Mouse (Mus musculus) brain, embryonic 18.5 days (tissue): ENCODE data around the gene 4930451I11Rik.

Experiments
- DNase-seq: peaks from one replicate; pipeline ENCODE4 v3.0.0-alpha.2; 2012; ENCODE audit warnings: low read depth, low spot score

4930451I11Rik gene

DNA sequence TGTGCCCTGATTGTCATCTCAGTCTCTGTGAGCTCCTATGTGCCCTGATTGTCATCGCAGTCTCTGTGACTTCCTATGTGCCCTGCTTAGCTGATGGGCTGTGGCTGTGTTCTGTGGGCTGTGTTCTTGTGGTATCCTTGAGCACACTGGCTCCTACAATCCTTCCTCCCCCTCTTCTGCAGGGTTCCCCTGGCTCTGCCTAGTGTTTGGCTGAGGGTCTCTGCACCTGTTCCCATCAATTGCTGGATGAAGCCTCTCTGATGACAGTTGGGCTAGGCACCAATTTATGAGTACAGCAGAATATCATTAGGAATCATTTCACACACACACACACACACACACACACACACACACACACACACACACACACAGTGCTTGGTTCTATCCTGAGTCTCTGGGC is 1.9 kb upstream of the 4930451I11Rik start:
- no peak for DNase-seq

DNA sequence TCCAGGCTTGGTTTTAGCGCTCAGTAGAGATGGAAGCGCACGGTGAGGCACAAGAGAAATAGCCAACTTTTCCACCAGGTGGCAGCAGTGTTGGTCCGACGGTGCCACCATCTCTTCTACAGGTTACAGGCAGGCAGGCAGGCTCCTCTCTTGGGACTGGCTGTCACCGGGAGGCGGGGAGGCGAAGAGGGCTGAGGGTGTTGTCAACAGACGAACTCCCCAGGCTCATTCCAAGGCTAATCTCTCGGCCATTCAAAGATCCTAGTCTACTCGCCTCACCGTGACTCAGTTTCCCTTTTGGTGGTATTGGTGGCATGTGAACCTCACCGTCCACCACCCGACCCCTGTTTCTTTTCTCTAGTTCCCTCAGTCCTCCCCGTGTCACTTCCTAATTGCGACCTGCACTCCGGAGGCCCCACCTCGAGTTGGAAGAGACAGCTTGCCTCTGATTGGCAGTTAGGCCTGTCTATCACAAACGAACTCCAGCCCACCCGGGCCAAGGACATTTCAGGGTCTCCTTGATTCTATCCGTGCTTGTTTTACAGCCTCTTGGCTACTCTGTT is 678 bp upstream of the 4930451I11Rik start:
- no peak for DNase-seq

- no peak for DNase-seq
These were observed 5.5 kb downstream of the 4930451I11Rik start for GRCm38 (mm10) chr7:126825952-126826351.

DNA sequence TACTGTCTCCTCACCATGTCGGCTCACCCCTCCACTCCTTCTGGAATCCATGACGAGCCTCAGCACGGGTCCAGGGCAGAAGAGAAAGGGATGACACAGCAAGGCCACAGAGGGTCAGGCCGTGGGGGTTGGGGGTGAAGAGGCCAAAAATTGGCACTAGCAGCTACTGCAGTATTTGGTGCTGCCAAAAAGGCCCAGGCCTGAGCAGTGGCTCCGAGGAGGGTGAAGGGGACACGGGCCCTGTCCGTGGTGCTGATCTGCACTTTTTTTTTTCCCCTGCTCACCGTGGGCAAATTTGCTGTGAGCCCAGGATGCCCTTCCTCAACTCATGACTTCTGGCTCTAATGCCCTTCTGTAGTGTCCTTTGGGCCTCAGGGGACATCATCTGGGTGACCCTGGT is 6.0 kb downstream of the 4930451I11Rik start:
- DNase-seq: no peak

DNA sequence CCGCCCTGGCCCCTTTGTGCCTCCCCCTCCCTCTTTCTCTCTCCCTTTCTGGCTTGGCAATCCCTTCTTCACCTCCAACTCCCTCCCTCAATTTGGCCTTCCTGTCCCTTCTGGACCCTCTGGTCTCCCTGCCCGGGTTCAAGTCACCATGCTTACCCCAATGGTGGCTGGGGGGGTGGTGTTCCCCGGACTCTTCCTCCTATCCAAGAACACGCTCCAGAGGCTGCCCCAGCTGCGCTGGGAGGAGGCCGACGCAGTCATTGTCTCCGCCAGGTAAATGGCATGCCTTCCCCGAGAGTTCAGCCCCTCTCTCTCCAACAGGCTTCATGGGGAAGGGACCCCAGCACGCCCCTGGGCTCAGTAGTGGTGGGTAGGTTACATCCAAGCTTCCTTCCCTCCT is 7.5 kb downstream of the 4930451I11Rik start:
- no peak for DNase-seq

- DNase-seq: no peak
These were observed 8.2 kb downstream of the 4930451I11Rik start for GRCm38 (mm10) chr7:126823202-126823711.

DNA sequence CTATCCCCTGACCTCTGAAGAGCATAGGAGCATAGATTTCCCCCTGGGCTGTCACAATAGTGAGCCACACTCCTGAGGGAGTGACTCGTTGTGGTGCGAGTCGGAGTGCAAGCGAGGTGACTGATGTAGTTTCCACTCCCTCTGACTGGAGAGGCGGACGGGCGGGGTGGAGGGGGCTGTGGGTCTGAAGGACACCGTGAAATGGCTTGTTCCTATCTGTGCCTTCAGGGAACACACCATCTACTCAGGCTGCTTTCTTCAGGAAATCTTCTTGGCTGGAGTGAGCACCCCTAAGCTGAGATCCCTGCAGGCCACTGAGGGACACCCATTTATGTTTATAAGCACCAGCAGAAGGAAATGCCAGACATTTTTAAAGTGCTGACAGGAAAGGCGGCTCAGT is 8.7 kb downstream of the 4930451I11Rik start:
- no peak for DNase-seq

DNA sequence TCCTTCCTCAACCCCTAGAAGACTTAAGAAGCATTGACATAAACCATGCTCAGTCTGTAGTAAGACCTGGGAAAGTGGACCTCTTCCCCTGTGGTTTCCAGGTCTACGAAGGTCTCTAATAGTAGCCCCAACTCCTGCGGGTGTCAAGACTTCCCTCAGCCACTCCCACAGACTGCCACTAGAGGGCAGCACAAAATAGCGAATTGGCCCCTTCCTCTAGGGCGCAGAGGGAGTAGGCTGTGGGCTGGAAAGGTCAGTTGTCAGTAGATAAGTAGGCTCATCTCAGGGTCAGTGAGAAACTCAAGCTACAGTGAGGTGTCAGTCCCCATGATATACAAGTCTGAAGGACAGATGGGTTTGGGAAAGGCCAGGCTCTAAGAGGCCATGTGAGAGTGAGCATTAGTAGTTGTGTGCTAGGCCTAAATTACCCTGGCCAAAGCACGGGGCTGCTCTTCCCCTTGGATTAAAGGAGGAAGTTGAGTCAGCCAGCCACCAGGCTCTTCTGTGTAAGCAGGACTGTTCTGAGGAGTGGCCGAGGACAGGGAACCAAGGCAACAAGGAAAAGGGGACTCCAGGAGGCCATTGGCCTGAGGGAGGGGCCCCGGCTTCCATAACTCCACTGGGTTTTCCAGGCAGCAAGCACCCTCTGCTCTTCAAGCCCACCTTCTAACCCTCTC is 9.5 kb downstream of the 4930451I11Rik start:
- no peak for DNase-seq

DNA sequence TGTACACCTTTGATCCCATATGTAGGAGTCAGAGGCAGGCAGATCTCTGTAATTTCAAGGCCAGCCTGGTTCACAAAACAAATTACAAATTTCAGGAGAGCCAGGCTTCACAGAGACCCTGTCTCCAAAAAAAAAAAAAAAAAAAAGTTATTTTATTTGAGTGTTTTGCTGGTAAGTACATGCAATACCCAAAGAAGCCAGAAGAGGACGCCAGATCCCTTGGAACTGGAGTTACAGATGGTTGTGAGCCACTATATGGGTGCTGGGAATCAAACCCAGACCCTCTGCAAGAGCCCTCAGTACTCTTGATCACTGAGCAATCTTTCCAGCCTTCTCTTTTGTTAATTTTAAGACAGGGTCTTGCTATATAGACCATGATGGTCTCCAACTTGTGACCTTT is 12.6 kb downstream of the 4930451I11Rik start:
- DNase-seq: no peak

DNA sequence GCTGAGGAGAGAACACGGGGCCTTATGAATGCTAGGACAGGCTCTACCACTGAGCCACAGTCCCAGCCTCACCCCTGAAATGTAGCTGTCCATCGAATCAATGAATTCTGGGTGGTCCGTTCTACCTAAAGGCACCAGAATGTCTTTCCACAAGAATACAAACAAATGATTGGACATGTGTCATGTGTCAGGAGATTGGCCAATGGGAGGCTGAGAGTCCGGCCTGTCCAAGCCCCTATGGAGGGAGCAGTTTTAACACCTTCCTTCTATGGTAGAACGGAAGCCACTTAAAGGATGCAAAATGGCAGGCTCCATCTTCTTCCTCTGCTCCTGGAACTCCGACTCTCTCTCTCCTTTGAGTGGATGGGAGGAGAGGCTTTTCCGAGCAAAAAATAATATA is 13.8 kb downstream of the 4930451I11Rik start:
- no peak for DNase-seq

DNA sequence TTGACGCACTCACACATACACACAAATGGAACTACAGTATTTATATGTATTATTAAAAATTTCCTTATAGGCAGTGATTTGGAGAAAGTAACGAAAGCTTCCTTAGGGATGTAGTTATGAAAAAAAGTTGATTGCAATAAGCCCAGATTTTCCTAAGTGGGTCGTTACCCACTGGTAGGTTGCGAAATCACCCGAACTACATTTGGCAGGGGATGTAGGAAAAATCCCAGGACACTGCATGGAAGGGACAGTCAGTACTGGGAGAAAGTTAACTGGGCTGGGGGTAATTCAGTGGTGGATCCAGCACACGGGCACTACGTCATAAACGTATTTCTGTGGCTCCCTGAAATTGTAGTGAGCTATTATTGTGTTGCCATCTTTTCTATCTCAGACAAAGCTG is 14.9 kb downstream of the 4930451I11Rik start:
- no peak for DNase-seq

GRCm38 (mm10) chr7:126815726-126816222 is 15.7 kb downstream of the 4930451I11Rik start:
- no peak for DNase-seq

- no peak for DNase-seq
These were observed 21.6 kb downstream of the 4930451I11Rik start for GRCm38 (mm10) chr7:126809723-126810369.

GRCm38 (mm10) chr7:126808703-126809455 is 22.6 kb downstream of the 4930451I11Rik start:
- no peak for DNase-seq

- no peak for DNase-seq
These were observed 24.0 kb downstream of the 4930451I11Rik start for GRCm38 (mm10) chr7:126807405-126807804.

GRCm38 (mm10) chr7:126806956-126807355 is 24.5 kb downstream of the 4930451I11Rik start:
- DNase-seq: no peak

GRCm38 (mm10) chr7:126803751-126804150 is 27.7 kb downstream of the 4930451I11Rik start:
- DNase-seq: no peak

DNA sequence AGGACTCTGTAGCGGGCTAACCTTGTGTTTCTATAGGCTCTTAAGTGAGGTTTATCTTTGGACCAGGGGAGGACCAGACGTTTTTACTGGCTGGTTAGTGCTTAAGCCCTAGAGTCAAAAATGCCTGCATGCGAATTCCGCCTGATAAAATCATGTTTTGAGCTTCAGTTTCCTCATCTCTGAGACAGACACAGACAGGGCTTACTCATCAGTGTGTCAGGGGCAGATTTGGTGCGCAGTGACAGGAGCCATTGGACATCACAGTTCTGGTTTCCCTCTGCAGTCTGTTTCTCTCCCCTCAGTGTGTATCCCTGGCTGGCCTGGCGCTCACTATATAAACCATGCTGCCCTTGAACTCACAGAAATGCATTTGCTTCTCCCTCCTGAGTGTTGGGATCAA is 28.3 kb downstream of the 4930451I11Rik start:
- DNase-seq: no peak

DNA sequence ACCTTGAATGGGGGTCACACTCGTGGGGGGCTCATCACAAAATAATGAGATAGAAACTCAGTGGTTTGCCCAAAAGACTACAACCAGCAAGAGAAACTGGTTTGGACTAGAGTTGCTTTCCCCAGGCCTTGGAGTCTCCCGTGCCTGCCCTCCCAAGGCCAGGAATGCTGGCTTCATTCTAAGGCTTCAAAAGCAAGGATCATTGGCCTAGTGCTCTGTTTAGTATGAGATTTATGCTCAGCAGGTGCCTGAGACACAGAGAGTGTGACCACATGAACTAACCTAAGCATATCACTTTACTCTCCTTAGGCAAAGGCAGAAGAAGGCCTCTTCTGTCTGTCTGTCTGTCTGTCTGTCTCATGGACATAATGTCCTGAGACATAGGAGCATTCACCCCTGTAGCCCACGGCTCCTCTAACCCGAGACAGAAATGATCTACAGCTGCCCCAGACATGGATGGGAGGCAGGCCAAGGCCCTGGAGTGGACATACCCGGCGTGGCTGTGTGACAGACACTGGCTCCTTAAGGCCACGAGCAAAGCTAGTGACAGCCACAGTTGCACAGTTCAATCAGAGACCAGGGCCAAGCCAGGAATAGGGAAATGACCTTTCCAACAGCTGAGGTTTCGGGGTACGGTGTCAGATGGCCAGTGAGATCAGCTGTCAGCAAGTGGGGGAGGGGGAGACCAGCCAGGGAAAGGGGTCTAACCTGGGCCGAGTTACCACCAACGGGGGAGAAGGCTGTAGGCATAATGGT is 29.1 kb downstream of the 4930451I11Rik start:
- DNase-seq: no peak

- no peak for DNase-seq
These were observed 30.4 kb downstream of the 4930451I11Rik start for GRCm38 (mm10) chr7:126801057-126801422.
